Mouse (Mus musculus): ENCODE measurements around the gene Fam76a.
A peak's percentile ranks its signal among the peaks of the same experiment; 100 is the strongest.

Gene Fam76a

DNA sequence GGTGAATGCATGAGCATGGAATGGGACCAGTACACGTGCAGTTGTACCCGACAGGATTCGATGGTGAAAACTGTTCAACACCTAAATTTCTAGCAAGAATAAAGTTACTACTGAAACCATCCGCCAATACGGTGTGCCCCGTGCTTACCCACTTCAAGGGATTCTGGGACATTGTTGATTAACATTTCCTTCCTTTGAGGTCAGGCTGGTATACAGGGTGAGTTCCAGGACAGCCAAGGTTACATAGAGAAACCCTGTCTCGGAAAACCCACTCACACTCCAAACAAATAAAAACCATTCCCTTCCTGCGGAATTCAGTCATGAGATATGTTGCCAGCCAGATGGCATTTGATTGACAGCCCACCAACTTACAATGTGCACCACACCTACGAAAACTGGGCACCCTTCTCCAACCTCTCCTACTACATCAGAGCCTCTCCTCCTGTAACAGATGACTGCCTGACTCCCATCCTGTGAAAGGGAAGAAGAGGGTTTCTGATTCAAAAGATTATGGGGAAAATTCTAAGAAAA, 37.4 kb downstream of the Fam76a start:
- DNase-seq (ENCODE audit: low read depth, low spot score) = no peak

GRCm38 (mm10) chr4:132884064-132884843, 38.1 kb downstream of the Fam76a start, which contains the start of gene Stx12:
Stx12 (minus strand) TSS chr4:132884509.
- peak; percentile 89 for DNase-seq (ENCODE audit: low read depth, low spot score)

GRCm38 (mm10) chr4:132883561-132884063, 38.7 kb downstream of the Fam76a start:
- no peak for DNase-seq (ENCODE audit: low read depth, low spot score)

GRCm38 (mm10) chr4:132874363-132875097, 47.8 kb downstream of the Fam76a start:
- no peak for DNase-seq (ENCODE audit: low read depth, low spot score)

DNA sequence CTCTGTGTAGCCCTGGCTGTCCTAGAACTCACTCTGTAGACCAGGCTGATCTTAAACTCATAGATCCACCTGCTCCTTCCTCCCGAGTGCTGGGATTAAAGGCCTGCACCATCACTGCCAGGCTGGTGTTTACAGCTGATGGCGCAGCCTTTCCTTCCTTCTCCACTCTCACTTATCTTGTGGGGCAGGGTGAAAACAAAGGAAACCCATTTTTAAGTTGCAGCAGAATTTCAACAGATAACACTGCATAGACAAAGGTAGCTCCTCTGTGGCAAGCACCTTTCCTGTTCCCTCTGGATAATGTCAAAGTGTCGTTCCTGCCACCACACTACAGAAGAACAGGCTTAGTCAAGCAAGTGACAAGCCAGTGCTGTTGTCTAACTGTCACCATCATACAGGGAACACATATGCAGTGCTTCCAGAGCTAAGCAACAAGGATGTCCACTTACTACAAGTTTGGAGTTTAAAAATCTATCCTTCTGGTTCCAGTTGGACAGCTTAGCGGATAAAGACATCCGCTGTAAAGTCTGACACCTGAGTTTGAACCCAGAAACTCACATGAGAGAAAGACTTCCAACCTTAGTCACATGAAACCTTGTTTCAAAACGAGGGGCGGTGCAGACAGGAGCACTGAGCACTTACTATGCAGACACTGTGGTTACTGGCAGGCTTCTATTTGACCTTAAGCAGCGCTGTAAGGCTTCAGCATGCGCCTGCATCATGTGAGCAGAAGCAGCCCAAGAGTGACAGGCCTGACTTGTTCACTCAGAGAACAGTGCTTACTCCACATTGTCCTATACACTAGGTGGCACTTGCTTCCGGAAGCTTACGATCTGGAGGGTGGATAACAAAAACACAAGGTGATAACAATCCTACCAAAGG, 48.6 kb downstream of the Fam76a start:
- no peak for DNase-seq (ENCODE audit: low read depth, low spot score)

- no peak for DNase-seq (ENCODE audit: low read depth, low spot score)
Observed at GRCm38 (mm10) chr4:132871116-132871515, 51.2 kb downstream of the Fam76a start.

- no peak for DNase-seq (ENCODE audit: low read depth, low spot score)
Observed at GRCm38 (mm10) chr4:132864856-132865255, 57.5 kb downstream of the Fam76a start.

- no peak for DNase-seq (ENCODE audit: low read depth, low spot score)
Observed at GRCm38 (mm10) chr4:132863012-132863411, 59.3 kb downstream of the Fam76a start.

DNA sequence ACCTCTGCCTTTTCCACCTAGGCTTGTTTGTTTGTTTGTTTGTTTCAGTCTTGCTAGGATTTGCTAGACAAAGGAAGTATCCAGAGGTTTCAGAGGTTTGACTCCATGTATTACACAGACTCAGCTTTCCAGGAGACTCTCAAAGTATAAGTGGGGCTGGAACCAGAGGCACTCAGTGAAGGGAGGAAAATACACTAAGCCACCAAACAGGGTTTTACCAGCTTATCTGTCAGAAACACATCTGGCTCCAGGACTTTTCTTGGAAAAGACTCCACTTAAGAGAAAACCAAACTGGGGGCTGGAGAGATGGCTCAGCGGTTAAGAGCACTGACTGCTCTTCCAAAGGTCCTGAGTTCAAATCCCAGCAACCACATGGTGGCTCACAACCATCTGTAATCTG, 61.5 kb downstream of the Fam76a start:
- DNase-seq (ENCODE audit: low read depth, low spot score) = no peak
